Mouse (Mus musculus) thymus, adult 2 months (tissue): ENCODE data around the gene Sympk. TPM values are rescaled to one million over a fixed set of nuclear protein-coding genes. Genes with fewer than 3 reads are reported as not detected.

Experiments used
- DNase-seq: peaks from one replicate; pipeline ENCODE4 v3.0.0; 2021
- H3K27ac ChIP-seq: fragments of 200-500 bp; 2 replicates; pipeline ENCODE4 v1.5.1; 2012; ENCODE audit warnings: low read length, control low read depth; ENCODE audit not compliant: control insufficient read depth, insufficient read depth
- H3K27me3 ChIP-seq: fragments of 200-500 bp; 2 replicates; pipeline ENCODE4 v1.6.1; 2012; ENCODE audit warnings: mild to moderate bottlenecking, low read length, moderate library complexity, mixed read lengths; ENCODE audit not compliant: control insufficient read depth, insufficient read depth
- H3K36me3 ChIP-seq: fragments of 200-500 bp; 2 replicates; pipeline ENCODE4 v1.6.1; 2012; ENCODE audit warnings: mild to moderate bottlenecking, low read length, moderate library complexity; ENCODE audit not compliant: control insufficient read depth, insufficient read depth
- H3K4me1 ChIP-seq: fragments of 200-500 bp; replicated peaks from 2 replicates; pipeline ENCODE4 v1.6.1; 2012; ENCODE audit warnings: low read length; ENCODE audit not compliant: control insufficient read depth, insufficient read depth
- H3K4me3 ChIP-seq: fragments of 200-500 bp; 2 replicates; pipeline ENCODE4 v1.5.1; 2012; ENCODE audit warnings: mild to moderate bottlenecking, low read length, control low read depth, moderate library complexity; ENCODE audit not compliant: control insufficient read depth, insufficient read depth
- CTCF ChIP-seq: fragments of 200-500 bp; IDR thresholded peaks from 2 replicates; pipeline ENCODE4 v1.5.1; 2012; ENCODE audit warnings: mild to moderate bottlenecking, control low read depth, low read length, moderate library complexity, borderline replicate concordance; ENCODE audit not compliant: control insufficient read depth, poor library complexity, insufficient read depth; ENCODE audit errors: extremely low read depth
- POLR2A ChIP-seq: fragments of 200-500 bp; IDR thresholded peaks from 2 replicates; pipeline ENCODE4 v1.6.1; 2012; ENCODE audit warnings: mild to moderate bottlenecking, low read length, control low read depth, moderate library complexity; ENCODE audit not compliant: control insufficient read depth, poor library complexity, insufficient read depth; ENCODE audit errors: extremely low read depth
- WGBS: fragments of 180-500 bp; shearing (Covaris S2); methylation state at CpG from one replicate; pipeline ENCODE4 v1.1.7; 2018; 5-methylcytosine and 5-hydroxymethylcytosine counted together
- polyA plus RNA-seq: library from polyadenylated mRNA; depleted of rRNA; stranded (reverse); fragments of >200 nt; gene quantifications from 2 replicates; pipeline ENCODE4 v1.2.3, GENCODE M21; 2012

The Sympk gene
- polyA plus RNA-seq, 1 experiment, result 150 TPM

DNA sequence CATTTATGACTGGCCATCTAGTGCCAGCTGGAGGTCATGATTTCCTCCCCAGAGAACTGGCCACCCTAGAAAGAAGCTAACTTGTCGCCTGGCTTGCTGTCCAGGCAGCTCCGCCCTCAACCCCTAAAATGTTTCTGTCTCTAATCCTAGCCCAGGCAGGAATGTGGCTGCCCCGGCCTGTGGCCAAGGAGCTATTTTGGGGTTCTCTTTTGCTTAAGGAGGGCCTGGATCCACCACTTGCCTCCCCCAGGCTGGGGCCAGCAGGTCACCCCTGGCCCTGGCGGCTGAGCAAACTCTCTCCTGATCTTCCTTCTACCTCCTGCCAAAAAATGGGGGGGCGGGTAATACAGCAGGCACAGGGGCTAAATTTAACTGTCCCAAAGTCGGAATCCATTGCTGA, 58.9 kb downstream of the Sympk start:
- Histone ChIP-seq H3K27me3 (no peaks in the 10 kb centered on the region; the same call in 1 of the 2 replicates), H3K4me3 (no peak overlapping the region), H3K27ac (no peak overlapping the region), H3K4me1 (peaks cover 1% of the 10 kb centered on the region), H3K36me3 (no peaks in the 10 kb centered on the region)
- TF ChIP-seq CTCF (no peak), POLR2A (no peak)
- DNase-seq, result no peak
- 88% methylated on average over 6 of the region's 6 CpGs for WGBS

DNA sequence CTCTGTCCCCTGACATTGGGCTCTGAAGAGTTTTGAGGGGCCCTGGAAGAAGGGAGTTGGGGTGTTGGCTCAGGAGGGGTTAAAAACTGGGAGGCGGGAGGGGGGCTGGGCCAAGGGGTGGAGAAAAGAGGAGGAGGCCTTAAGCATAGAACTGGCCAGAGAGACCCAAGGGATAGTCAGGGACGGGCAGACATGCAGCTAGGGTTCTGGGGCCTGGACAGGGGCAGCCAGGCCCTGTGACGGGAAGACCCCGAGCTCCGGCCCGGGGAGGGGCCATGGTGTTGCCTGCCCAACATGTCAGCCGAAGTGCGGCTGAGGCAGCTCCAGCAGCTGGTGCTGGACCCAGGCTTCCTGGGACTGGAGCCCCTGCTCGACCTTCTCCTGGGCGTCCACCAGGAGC, 59.5 kb downstream of the Sympk start, which contains the start of gene Dmpk:
TSS of gene Dmpk (plus strand) at position 149 of the 400 bp plus-strand sequence.
- Histone ChIP-seq H3K4me3 (no peak within 1 kb of the TSS; the same call in 1 of the 2 replicates), H3K27ac (no peak within 1 kb of the TSS), H3K27me3 (no peaks in the 10 kb centered on the region; the same call in 1 of the 2 replicates), H3K36me3 (no peaks in the 10 kb centered on the region), H3K4me1 (no peaks in the 10 kb centered on the region)
- TF ChIP-seq POLR2A (no peak), CTCF (no peak)
- DNase-seq, result no peak
- 82% methylated on average over 10 of the region's 10 CpGs for WGBS

GRCm38 (mm10) chr7:19084277-19084771, 60.1 kb downstream of the Sympk start:
- Histone ChIP-seq H3K27me3 (no peaks in the 10 kb centered on the region; the same call in 1 of the 2 replicates), H3K4me1 (no peaks in the 10 kb centered on the region), H3K27ac (no peak overlapping the region), H3K36me3 (no peaks in the 10 kb centered on the region), H3K4me3 (no peak overlapping the region)
- WGBS, result 6% methylated on average over 6 of the region's 6 CpGs
- no peak for DNase-seq
- TF ChIP-seq CTCF (no peak), POLR2A (no peak)

GRCm38 (mm10) chr7:19084921-19085473, 60.8 kb downstream of the Sympk start:
- H3K27ac ChIP-seq, result no peak overlapping the region
- no peak for DNase-seq
- H3K4me1 ChIP-seq, result no peaks in the 10 kb centered on the region
- TF ChIP-seq CTCF (no peak), POLR2A (no peak)
- no peaks in the 10 kb centered on the region for H3K36me3 ChIP-seq
- 24% methylated on average over 9 of the region's 9 CpGs for WGBS
- no peak overlapping the region for H3K4me3 ChIP-seq
- H3K27me3 ChIP-seq, result no peaks in the 10 kb centered on the region; the same call in 1 of the 2 replicates

GRCm38 (mm10) chr7:19085495-19085894, 61.3 kb downstream of the Sympk start:
- H3K27ac ChIP-seq, result no peak overlapping the region
- H3K36me3 ChIP-seq, result no peaks in the 10 kb centered on the region
- no peaks in the 10 kb centered on the region for H3K4me1 ChIP-seq
- DNase-seq, result no peak
- TF ChIP-seq CTCF (no peak), POLR2A (no peak)
- H3K27me3 ChIP-seq, result no peaks in the 10 kb centered on the region; the same call in 1 of the 2 replicates
- 8% methylated on average over 6 of the region's 6 CpGs for WGBS
- H3K4me3 ChIP-seq, result no peak overlapping the region

GRCm38 (mm10) chr7:19086042-19086441, 61.9 kb downstream of the Sympk start:
- no peak for DNase-seq
- no peaks in the 10 kb centered on the region; the same call in 1 of the 2 replicates for H3K27me3 ChIP-seq
- H3K27ac ChIP-seq, result no peak overlapping the region; the same call in 1 of the 2 replicates
- TF ChIP-seq CTCF, result no peak
- TF ChIP-seq POLR2A, result no peak
- H3K4me3 ChIP-seq, result no peak overlapping the region
- WGBS, result 6% methylated on average over 14 of the region's 14 CpGs
- no peaks in the 10 kb centered on the region for H3K36me3 ChIP-seq
- H3K4me1 ChIP-seq, result no peaks in the 10 kb centered on the region
